Mouse (Mus musculus): ENCODE measurements around the gene A730061H03Rik. TPM values are rescaled to one million over a fixed set of nuclear protein-coding genes. Genes with fewer than 3 reads are reported as not detected.
A peak's percentile ranks its signal among the peaks of the same experiment; 100 is the strongest.

The A730061H03Rik gene
- polyA plus RNA-seq, 1 experiment from 2014 or later: 3.2 TPM

DNA sequence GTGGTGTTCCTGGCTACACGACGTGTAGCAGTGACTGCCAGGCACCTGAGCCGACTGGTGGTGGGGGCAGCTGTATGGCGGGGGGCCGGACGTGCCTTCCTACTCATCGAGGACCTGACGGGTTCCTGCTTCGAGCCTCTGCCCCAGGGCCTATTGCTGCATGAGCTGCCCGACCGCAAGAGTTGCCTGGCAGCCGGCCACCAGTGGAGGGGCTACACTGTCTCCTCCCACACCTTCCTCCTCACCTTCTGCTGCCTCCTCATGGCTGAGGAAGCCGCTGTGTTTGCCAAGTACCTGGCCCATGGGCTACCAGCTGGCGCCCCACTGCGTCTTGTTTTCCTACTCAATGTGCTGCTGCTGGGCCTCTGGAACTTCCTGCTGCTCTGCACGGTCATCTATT is 16.2 kb upstream of the A730061H03Rik start:
- Histone ChIP-seq H3K36me3 (ENCODE audit: control insufficient read depth, insufficient read depth) (0 out of 2 replicates have a peak, but pooled peaks cover 3% of the 10 kb centered on the region), H3K27ac (ENCODE audit: low read length) (no peak overlapping the region), H3K9me3 (replicated peaks; ENCODE audit: control insufficient read depth, low read length) (no peaks in the 10 kb centered on the region), H3K4me2 (ENCODE audit: low read depth, low read length) (no peak overlapping the region), H3K4me3 (ENCODE audit: low read depth, low read length) (no peak overlapping the region), H3K27me3 (ENCODE audit: control insufficient read depth, insufficient read depth, low read depth, low read length) (no peaks in the 10 kb centered on the region), H3K4me1 (ENCODE audit: control insufficient read depth, low read depth, low read length) (peaks cover 35% of the 10 kb centered on the region), H3K9ac (ENCODE audit: low read depth, low read length) (no peak overlapping the region)
- 80% methylated on average over 16 of the region's 16 CpGs for WGBS (ENCODE audit: insufficient replicate concordance)
- no peak for ATAC-seq (ENCODE audit: low read depth)

GRCm38 (mm10) chr14:55575711-55576110 is 15.5 kb upstream of the A730061H03Rik start:
- H3K27me3 ChIP-seq (ENCODE audit: control insufficient read depth, insufficient read depth, low read depth, low read length): no peaks in the 10 kb centered on the region
- no peak for ATAC-seq (ENCODE audit: low read depth)
- H3K4me3 ChIP-seq (ENCODE audit: low read depth, low read length): no peak overlapping the region
- WGBS (ENCODE audit: insufficient replicate concordance): 59% methylated on average over 13 of the region's 13 CpGs
- 0 out of 2 replicates have a peak, but pooled peaks cover 2% of the 10 kb centered on the region for H3K36me3 ChIP-seq (ENCODE audit: control insufficient read depth, insufficient read depth)
- H3K9me3 ChIP-seq (replicated peaks; ENCODE audit: control insufficient read depth, low read length): no peaks in the 10 kb centered on the region
- peaks cover 35% of the 10 kb centered on the region for H3K4me1 ChIP-seq (ENCODE audit: control insufficient read depth, low read depth, low read length)
- H3K4me2 ChIP-seq (ENCODE audit: low read depth, low read length): no peak overlapping the region
- no peak overlapping the region for H3K9ac ChIP-seq (ENCODE audit: low read depth, low read length)
- no peak overlapping the region for H3K27ac ChIP-seq (ENCODE audit: low read length)

- no peak for ATAC-seq (ENCODE audit: low read depth)
- Histone ChIP-seq H3K4me2 (ENCODE audit: low read depth, low read length) (no peak within 1 kb of the TSS), H3K27me3 (ENCODE audit: control insufficient read depth, insufficient read depth, low read depth, low read length) (no peaks in the 10 kb centered on the region), H3K4me1 (ENCODE audit: control insufficient read depth, low read depth, low read length) (peaks cover 35% of the 10 kb centered on the region), H3K36me3 (ENCODE audit: control insufficient read depth, insufficient read depth) (no peaks in the 10 kb centered on the region), H3K4me3 (ENCODE audit: low read depth, low read length) (no peak within 1 kb of the TSS), H3K27ac (ENCODE audit: low read length) (no peak within 1 kb of the TSS), H3K9me3 (replicated peaks; ENCODE audit: control insufficient read depth, low read length) (no peaks in the 10 kb centered on the region), H3K9ac (ENCODE audit: low read depth, low read length) (no peak within 1 kb of the TSS)
- WGBS (ENCODE audit: insufficient replicate concordance): 64% methylated on average over 8 of the region's 8 CpGs
Measured at GRCm38 (mm10) chr14:55575302-55575701, 15.1 kb upstream of the A730061H03Rik start, which contains the start of gene Fitm1. Fitm1 (plus strand) TSS chr14:55575617.

GRCm38 (mm10) chr14:55571760-55572159 is 11.6 kb upstream of the A730061H03Rik start:
- Histone ChIP-seq H3K4me1 (ENCODE audit: control insufficient read depth, low read depth, low read length) (peaks cover 13% of the 10 kb centered on the region), H3K9ac (ENCODE audit: low read depth, low read length) (no peak overlapping the region), H3K9me3 (replicated peaks; ENCODE audit: control insufficient read depth, low read length) (no peaks in the 10 kb centered on the region), H3K4me2 (ENCODE audit: low read depth, low read length) (no peak overlapping the region), H3K27ac (ENCODE audit: low read length) (peak overlapping the region; percentile 23), H3K36me3 (ENCODE audit: control insufficient read depth, insufficient read depth) (peaks cover 19% of the 10 kb centered on the region), H3K27me3 (ENCODE audit: control insufficient read depth, insufficient read depth, low read depth, low read length) (no peaks in the 10 kb centered on the region), H3K4me3 (ENCODE audit: low read depth, low read length) (no peak overlapping the region)
- ATAC-seq (ENCODE audit: low read depth): no peak

DNA sequence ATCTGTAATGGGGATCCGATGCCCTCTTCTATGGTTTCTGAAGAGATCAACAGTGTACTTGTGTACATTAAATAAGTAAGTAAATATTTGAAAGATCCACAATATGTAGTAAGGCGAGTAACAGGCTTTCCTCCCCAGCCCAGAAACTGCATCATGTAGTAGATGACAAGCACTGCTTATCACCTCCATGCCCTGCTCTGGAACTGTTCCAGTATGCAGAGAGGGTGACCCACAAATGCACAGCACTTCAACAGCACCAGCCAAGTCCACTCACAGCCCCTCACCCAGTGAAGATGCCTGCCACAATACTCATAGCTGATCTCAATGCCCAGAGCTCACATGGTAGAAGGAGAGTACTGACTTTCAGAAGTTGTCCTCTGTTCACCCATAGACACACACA is 10.4 kb upstream of the A730061H03Rik start:
- no peak overlapping the region for H3K4me3 ChIP-seq (ENCODE audit: low read depth, low read length)
- WGBS (ENCODE audit: insufficient replicate concordance): 69% methylated on average over 2 of the region's 2 CpGs
- peaks cover 31% of the 10 kb centered on the region for H3K36me3 ChIP-seq (ENCODE audit: control insufficient read depth, insufficient read depth)
- H3K4me2 ChIP-seq (ENCODE audit: low read depth, low read length): no peak overlapping the region
- H3K9ac ChIP-seq (ENCODE audit: low read depth, low read length): no peak overlapping the region
- no peak overlapping the region for H3K27ac ChIP-seq (ENCODE audit: low read length)
- peaks cover 9% of the 10 kb centered on the region for H3K4me1 ChIP-seq (ENCODE audit: control insufficient read depth, low read depth, low read length)
- H3K9me3 ChIP-seq (replicated peaks; ENCODE audit: control insufficient read depth, low read length): no peaks in the 10 kb centered on the region
- ATAC-seq (ENCODE audit: low read depth): no peak
- H3K27me3 ChIP-seq (ENCODE audit: control insufficient read depth, insufficient read depth, low read depth, low read length): no peaks in the 10 kb centered on the region

GRCm38 (mm10) chr14:55567496-55567895 is 7.3 kb upstream of the A730061H03Rik start:
- Histone ChIP-seq H3K27ac (ENCODE audit: low read length) (no peak overlapping the region), H3K27me3 (ENCODE audit: control insufficient read depth, insufficient read depth, low read depth, low read length) (no peaks in the 10 kb centered on the region), H3K4me3 (ENCODE audit: low read depth, low read length) (no peak overlapping the region), H3K9me3 (replicated peaks; ENCODE audit: control insufficient read depth, low read length) (no peaks in the 10 kb centered on the region), H3K9ac (ENCODE audit: low read depth, low read length) (no peak overlapping the region), H3K4me2 (ENCODE audit: low read depth, low read length) (no peak overlapping the region), H3K36me3 (ENCODE audit: control insufficient read depth, insufficient read depth) (peaks cover 45% of the 10 kb centered on the region), H3K4me1 (ENCODE audit: control insufficient read depth, low read depth, low read length) (peaks cover 9% of the 10 kb centered on the region)
- ATAC-seq (ENCODE audit: low read depth): no peak
- 69% methylated on average over 3 of the region's 3 CpGs for WGBS (ENCODE audit: insufficient replicate concordance)

GRCm38 (mm10) chr14:55565748-55566147 is 5.5 kb upstream of the A730061H03Rik start:
- Histone ChIP-seq H3K4me1 (ENCODE audit: control insufficient read depth, low read depth, low read length) (peaks cover 12% of the 10 kb centered on the region), H3K36me3 (ENCODE audit: control insufficient read depth, insufficient read depth) (peaks cover 45% of the 10 kb centered on the region), H3K27me3 (ENCODE audit: control insufficient read depth, insufficient read depth, low read depth, low read length) (no peaks in the 10 kb centered on the region), H3K4me3 (ENCODE audit: low read depth, low read length) (no peak overlapping the region), H3K9me3 (replicated peaks; ENCODE audit: control insufficient read depth, low read length) (no peaks in the 10 kb centered on the region), H3K4me2 (ENCODE audit: low read depth, low read length) (no peak overlapping the region), H3K27ac (ENCODE audit: low read length) (no peak overlapping the region), H3K9ac (ENCODE audit: low read depth, low read length) (no peak overlapping the region)
- 71% methylated on average over 3 of the region's 3 CpGs for WGBS (ENCODE audit: insufficient replicate concordance)
- ATAC-seq (ENCODE audit: low read depth): no peak

GRCm38 (mm10) chr14:55563249-55563648 is 3.0 kb upstream of the A730061H03Rik start:
- peaks cover 35% of the 10 kb centered on the region for H3K36me3 ChIP-seq (ENCODE audit: control insufficient read depth, insufficient read depth)
- 76% methylated on average over 11 of the region's 11 CpGs for WGBS (ENCODE audit: insufficient replicate concordance)
- H3K4me1 ChIP-seq (ENCODE audit: control insufficient read depth, low read depth, low read length): peaks cover 18% of the 10 kb centered on the region
- no peak overlapping the region for H3K4me2 ChIP-seq (ENCODE audit: low read depth, low read length)
- ATAC-seq (ENCODE audit: low read depth): no peak
- no peak overlapping the region for H3K4me3 ChIP-seq (ENCODE audit: low read depth, low read length)
- H3K27me3 ChIP-seq (ENCODE audit: control insufficient read depth, insufficient read depth, low read depth, low read length): no peaks in the 10 kb centered on the region
- no peak overlapping the region for H3K9ac ChIP-seq (ENCODE audit: low read depth, low read length)
- H3K9me3 ChIP-seq (replicated peaks; ENCODE audit: control insufficient read depth, low read length): no peaks in the 10 kb centered on the region
- no peak overlapping the region for H3K27ac ChIP-seq (ENCODE audit: low read length)

GRCm38 (mm10) chr14:55561860-55562259 is 1.7 kb upstream of the A730061H03Rik start:
- H3K27ac ChIP-seq (ENCODE audit: low read length): no peak overlapping the region
- peaks cover 32% of the 10 kb centered on the region for H3K4me1 ChIP-seq (ENCODE audit: control insufficient read depth, low read depth, low read length)
- no peaks in the 10 kb centered on the region for H3K27me3 ChIP-seq (ENCODE audit: control insufficient read depth, insufficient read depth, low read depth, low read length)
- H3K36me3 ChIP-seq (ENCODE audit: control insufficient read depth, insufficient read depth): peaks cover 27% of the 10 kb centered on the region
- H3K9me3 ChIP-seq (replicated peaks; ENCODE audit: control insufficient read depth, low read length): no peaks in the 10 kb centered on the region
- no peak for ATAC-seq (ENCODE audit: low read depth)
- peak overlapping the region; percentile 89 for H3K4me2 ChIP-seq (ENCODE audit: low read depth, low read length)
- peak overlapping the region; percentile 78 for H3K4me3 ChIP-seq (ENCODE audit: low read depth, low read length)
- WGBS (ENCODE audit: insufficient replicate concordance): 84% methylated on average over 10 of the region's 10 CpGs
- H3K9ac ChIP-seq (ENCODE audit: low read depth, low read length): peak overlapping the region; percentile 46; the same call in 1 of the 2 replicates

Data from liver, embryonic 16.5 days (tissue).